Mouse (Mus musculus): ENCODE measurements around the gene 9130213A22Rik. TPM values are rescaled to one million over a fixed set of nuclear protein-coding genes. Genes with fewer than 3 reads are reported as not detected.

Gene 9130213A22Rik
- total and polyA plus RNA-seq, 3 experiments: 0.08 to 0.26 TPM; not detected in 1

GRCm38 (mm10) chr11:69096987-69097900 is 25.1 kb downstream of the 9130213A22Rik start:
- Histone ChIP-seq H3K4me1 (ENCODE audit: control insufficient read depth in 1 of 2, insufficient read depth in 2 of 2, low read length in 2 of 2) (peaks cover 17 to 21% of the 10 kb centered on the region in 2 experiments), H3K36me3 (ENCODE audit: control insufficient read depth in 1 of 2, insufficient read depth in 2 of 2, low read length in 2 of 2) (peaks cover 3 to 13% of the 10 kb centered on the region in 2 experiments), H3K27me3 (ENCODE audit: control insufficient read depth in 1 of 2, insufficient read depth in 2 of 2, low read length in 2 of 2) (no peaks in the 10 kb centered on the region), H3K27ac (ENCODE audit: control insufficient read depth, low read depth, low read length) (peak overlapping the region; percentile 88), H3K9me3 (replicated peaks; ENCODE audit: insufficient read depth, low read length) (no peaks in the 10 kb centered on the region), H3K79me2 (ENCODE audit: control insufficient read depth, insufficient read depth, low read length, poor library complexity) (peaks cover 17% of the 10 kb centered on the region), H3K4me3 (ENCODE audit: control insufficient read depth in 1 of 2, insufficient read depth in 1 of 2, low read depth in 2 of 2, low read length in 2 of 2) (peak overlapping the region; percentile 54 to 61), H3K9ac (ENCODE audit: control insufficient read depth, low read depth, low read length, poor library complexity, severe bottlenecking) (peak overlapping the region; percentile 72)
- DNase-seq (ENCODE audit: low read depth, low spot score): peak; percentile 99
- TF ChIP-seq MAZ (IDR thresholded peaks at IDR 0.05; ENCODE audit: low read depth, low read length): peak; percentile 98
- no peak for TF ChIP-seq GATA1 (IDR thresholded peaks at IDR 0.05; ENCODE audit: low read depth, low read length)
- TF ChIP-seq JUND (IDR thresholded peaks at IDR 0.05; ENCODE audit: low read depth, low read length): no peak
- peak; percentile 88 for TF ChIP-seq BHLHE40 (IDR thresholded peaks at IDR 0.05; ENCODE audit: borderline replicate concordance, low read depth, low read length)
- TF ChIP-seq EP300 (IDR thresholded peaks at IDR 0.05; ENCODE audit: low read depth in 1 of 2, low read length in 2 of 2): peak; percentile 14 to 76
- TF ChIP-seq E2F4 (IDR thresholded peaks at IDR 0.05; ENCODE audit: borderline replicate concordance, low read depth, low read length): no peak; the same call in 1 of the 2 replicates
- TF ChIP-seq MXI1 (IDR thresholded peaks at IDR 0.05; ENCODE audit: low read depth, low read length): peak; percentile 95
- TF ChIP-seq SMC3 (IDR thresholded peaks at IDR 0.05; ENCODE audit: low read depth, low read length): no peak
- TF ChIP-seq CHD2 (IDR thresholded peaks at IDR 0.05; ENCODE audit: low read length): no peak; the same call in none of the 2 replicates
- no peak for TF ChIP-seq ZMIZ1 (IDR thresholded peaks at IDR 0.05; ENCODE audit: low read depth, low read length)
- TF ChIP-seq TAL1 (IDR thresholded peaks at IDR 0.05; ENCODE audit: low read length): no peak
- TF ChIP-seq USF2 (IDR thresholded peaks at IDR 0.05; ENCODE audit: borderline replicate concordance in 1 of 2, insufficient read depth in 1 of 2, low read depth in 1 of 2, low read length in 2 of 2): peak; percentile 54 to 78
- TF ChIP-seq MAFK (IDR thresholded peaks at IDR 0.05; ENCODE audit: borderline replicate concordance, low read depth, low read length): peak; percentile 22; the same call in 1 of the 2 replicates
- no peak for TF ChIP-seq ZKSCAN1 (IDR thresholded peaks at IDR 0.05; ENCODE audit: low read depth, low read length)
- peak; percentile 99 for TF ChIP-seq ETS1 (IDR thresholded peaks at IDR 0.05; ENCODE audit: low read depth, low read length)
- peak; percentile 61; the same call in 1 of the 2 replicates for TF ChIP-seq ZNF384 (IDR thresholded peaks at IDR 0.05; ENCODE audit: low read depth, low read length)
- peak; percentile 93 for TF ChIP-seq MAX (IDR thresholded peaks at IDR 0.05; ENCODE audit: low read length)
- no peak for TF ChIP-seq CHD1 (IDR thresholded peaks at IDR 0.05; ENCODE audit: low read depth, low read length)
- TF ChIP-seq POLR2AphosphoS2 (IDR thresholded peaks at IDR 0.05; ENCODE audit: low read length): no peak; the same call in 1 of the 2 replicates
- TF ChIP-seq KAT2A (conservative IDR thresholded peaks at IDR 0.05; ENCODE audit: low read depth, low read length): no peak
- TF ChIP-seq POLR2A (IDR thresholded peaks at IDR 0.05; ENCODE audit: control insufficient read depth in 1 of 2, insufficient read depth in 1 of 2, low read depth in 1 of 2, low read length in 2 of 2, poor library complexity in 1 of 2): peak in 1 of 2 experiments; percentile 54; a peak in 1 of 4 replicates
- TF ChIP-seq MYB (IDR thresholded peaks at IDR 0.05; ENCODE audit: low read depth, low read length): no peak; the same call in 1 of the 2 replicates
- no peak for TF ChIP-seq UBTF (IDR thresholded peaks at IDR 0.05; ENCODE audit: borderline replicate concordance, insufficient read depth, low read depth, low read length)
- TF ChIP-seq ELF1 (IDR thresholded peaks at IDR 0.05; ENCODE audit: low read depth, low read length): no peak
- no peak for TF ChIP-seq CTCF (IDR thresholded peaks at IDR 0.05 in 2 of 3, conservative IDR thresholded peaks at IDR 0.05 in 1 of 3; ENCODE audit: control insufficient read depth in 1 of 3, insufficient read depth in 1 of 3, low read depth in 2 of 3, low read length in 3 of 3, poor library complexity in 1 of 3, severe bottlenecking in 1 of 3)
- TF ChIP-seq RCOR1 (IDR thresholded peaks at IDR 0.05; ENCODE audit: low read depth, low read length): peak; percentile 55; the same call in 1 of the 2 replicates
- no peak for TF ChIP-seq GABPA (IDR thresholded peaks at IDR 0.05; ENCODE audit: low read depth, low read length)
- peak; percentile 97 for TF ChIP-seq SIN3A (IDR thresholded peaks at IDR 0.05; ENCODE audit: low read length)
- peak; percentile 46; the same call in 1 of the 2 replicates for TF ChIP-seq NRF1 (IDR thresholded peaks at IDR 0.05; ENCODE audit: insufficient read depth, low read depth, low read length, poor library complexity, severe bottlenecking)
- TF ChIP-seq ZC3H11A (IDR thresholded peaks at IDR 0.05; ENCODE audit: low read depth, low read length): peak; percentile 33; the same call in 1 of the 2 replicates
- TF ChIP-seq HCFC1 (IDR thresholded peaks at IDR 0.05; ENCODE audit: low read depth, low read length): peak; percentile 69
- peak; percentile 28 for TF ChIP-seq NELFE (IDR thresholded peaks at IDR 0.05; ENCODE audit: low read depth, low read length)
- TF ChIP-seq TCF12 (IDR thresholded peaks at IDR 0.05; ENCODE audit: low read depth, low read length): peak; percentile 63
- peak; percentile 47; the same call in 1 of the 2 replicates for TF ChIP-seq MEF2A (IDR thresholded peaks at IDR 0.05; ENCODE audit: extremely low read depth, insufficient replicate concordance, low read depth, low read length, poor library complexity, severe bottlenecking)

Measured in MEL (cell line).